Mouse (Mus musculus): ENCODE results near the gene Serpinb6b. TPM values are rescaled to one million over a fixed set of nuclear protein-coding genes. Genes with fewer than 3 reads are reported as not detected.

Serpinb6b gene
- total and polyA plus RNA-seq, 2 experiments from 2014 or later, result 2.8 to 4.7 TPM

- H3K4me3 ChIP-seq (ENCODE audit: low read length), result no peak overlapping the region
- no peak for DNase-seq (ENCODE audit: low spot score)
- ATAC-seq, result no peak
- H3K4me1 ChIP-seq (ENCODE audit: insufficient read depth, low read length), result no peaks in the 10 kb centered on the region
- no peaks in the 10 kb centered on the region for H3K9me3 ChIP-seq (ENCODE audit: low read length)
- 75% methylated on average over 5 of the region's 5 CpGs for WGBS
- no peak for TF ChIP-seq CTCF (IDR thresholded peaks at IDR 0.05; ENCODE audit: low read depth)
- H3K27ac ChIP-seq, result no peak overlapping the region
- no peak overlapping the region for H3K9ac ChIP-seq (replicated peaks; ENCODE audit: low read length)
- H3K4me2 ChIP-seq (ENCODE audit: low read depth, low read length), result no peak overlapping the region
- H3K36me3 ChIP-seq (ENCODE audit: insufficient read depth, low read length), result no peaks in the 10 kb centered on the region
- H3K27me3 ChIP-seq (ENCODE audit: insufficient read depth, low read length), result no peaks in the 10 kb centered on the region
Observed at GRCm38 (mm10) chr13:32966116-32966515, 1.1 kb downstream of the Serpinb6b start.

- Histone ChIP-seq H3K27ac (no peak overlapping the region), H3K9me3 (ENCODE audit: low read length) (no peaks in the 10 kb centered on the region), H3K27me3 (ENCODE audit: insufficient read depth, low read length) (no peaks in the 10 kb centered on the region), H3K4me2 (ENCODE audit: low read depth, low read length) (no peak overlapping the region), H3K4me3 (ENCODE audit: low read length) (no peak overlapping the region), H3K9ac (replicated peaks; ENCODE audit: low read length) (no peak overlapping the region), H3K4me1 (ENCODE audit: insufficient read depth, low read length) (no peaks in the 10 kb centered on the region), H3K36me3 (ENCODE audit: insufficient read depth, low read length) (no peaks in the 10 kb centered on the region)
- DNase-seq (ENCODE audit: low spot score) (no peak), ATAC-seq (no peak)
- no peak for TF ChIP-seq CTCF (IDR thresholded peaks at IDR 0.05; ENCODE audit: low read depth)
Observed at GRCm38 (mm10) chr13:32967233-32967632, 2.2 kb downstream of the Serpinb6b start.

GRCm38 (mm10) chr13:32968353-32968984 lies 3.5 kb downstream of the Serpinb6b start:
- no peak overlapping the region for H3K4me2 ChIP-seq (ENCODE audit: low read depth, low read length)
- no peaks in the 10 kb centered on the region for H3K4me1 ChIP-seq (ENCODE audit: insufficient read depth, low read length)
- no peak overlapping the region for H3K4me3 ChIP-seq (ENCODE audit: low read length)
- ATAC-seq (no peak), DNase-seq (ENCODE audit: low spot score) (no peak)
- no peak overlapping the region for H3K9ac ChIP-seq (replicated peaks; ENCODE audit: low read length)
- H3K9me3 ChIP-seq (ENCODE audit: low read length), result no peaks in the 10 kb centered on the region
- H3K27ac ChIP-seq, result no peak overlapping the region
- H3K27me3 ChIP-seq (ENCODE audit: insufficient read depth, low read length), result no peaks in the 10 kb centered on the region
- WGBS, result 79% methylated on average over 5 of the region's 5 CpGs
- no peaks in the 10 kb centered on the region for H3K36me3 ChIP-seq (ENCODE audit: insufficient read depth, low read length)
- no peak for TF ChIP-seq CTCF (IDR thresholded peaks at IDR 0.05; ENCODE audit: low read depth)

GRCm38 (mm10) chr13:32968996-32969640 lies 4.1 kb downstream of the Serpinb6b start:
- no peaks in the 10 kb centered on the region for H3K9me3 ChIP-seq (ENCODE audit: low read length)
- H3K27ac ChIP-seq, result no peak overlapping the region
- no peaks in the 10 kb centered on the region for H3K4me1 ChIP-seq (ENCODE audit: insufficient read depth, low read length)
- WGBS, result 84% methylated on average over 4 of the region's 4 CpGs
- no peak for ATAC-seq
- H3K36me3 ChIP-seq (ENCODE audit: insufficient read depth, low read length), result no peaks in the 10 kb centered on the region
- no peak for DNase-seq (ENCODE audit: low spot score)
- H3K4me2 ChIP-seq (ENCODE audit: low read depth, low read length), result no peak overlapping the region
- no peak overlapping the region for H3K9ac ChIP-seq (replicated peaks; ENCODE audit: low read length)
- no peaks in the 10 kb centered on the region for H3K27me3 ChIP-seq (ENCODE audit: insufficient read depth, low read length)
- no peak for TF ChIP-seq CTCF (IDR thresholded peaks at IDR 0.05; ENCODE audit: low read depth)
- H3K4me3 ChIP-seq (ENCODE audit: low read length), result no peak overlapping the region

- H3K36me3 ChIP-seq (ENCODE audit: insufficient read depth, low read length), result no peaks in the 10 kb centered on the region
- no peak overlapping the region for H3K4me3 ChIP-seq (ENCODE audit: low read length)
- no peaks in the 10 kb centered on the region for H3K9me3 ChIP-seq (ENCODE audit: low read length)
- no peak overlapping the region for H3K9ac ChIP-seq (replicated peaks; ENCODE audit: low read length)
- no peaks in the 10 kb centered on the region for H3K27me3 ChIP-seq (ENCODE audit: insufficient read depth, low read length)
- no peak for ATAC-seq
- no peak for TF ChIP-seq CTCF (IDR thresholded peaks at IDR 0.05; ENCODE audit: low read depth)
- no peaks in the 10 kb centered on the region for H3K4me1 ChIP-seq (ENCODE audit: insufficient read depth, low read length)
- H3K27ac ChIP-seq, result no peak overlapping the region
- no peak for DNase-seq (ENCODE audit: low spot score)
- no peak overlapping the region for H3K4me2 ChIP-seq (ENCODE audit: low read depth, low read length)
- WGBS, result 88% methylated on average over 1 of the region's 1 CpGs
Observed at GRCm38 (mm10) chr13:32969641-32970040, 4.6 kb downstream of the Serpinb6b start.

GRCm38 (mm10) chr13:32970776-32971175 lies 5.8 kb downstream of the Serpinb6b start:
- no peak overlapping the region for H3K4me2 ChIP-seq (ENCODE audit: low read depth, low read length)
- H3K4me3 ChIP-seq (ENCODE audit: low read length), result no peak overlapping the region
- H3K27ac ChIP-seq, result no peak overlapping the region
- DNase-seq (ENCODE audit: low spot score) (no peak), ATAC-seq (no peak)
- no peaks in the 10 kb centered on the region for H3K27me3 ChIP-seq (ENCODE audit: insufficient read depth, low read length)
- H3K36me3 ChIP-seq (ENCODE audit: insufficient read depth, low read length), result no peaks in the 10 kb centered on the region
- 89% methylated on average over 3 of the region's 3 CpGs for WGBS
- no peaks in the 10 kb centered on the region for H3K9me3 ChIP-seq (ENCODE audit: low read length)
- no peak overlapping the region for H3K9ac ChIP-seq (replicated peaks; ENCODE audit: low read length)
- H3K4me1 ChIP-seq (ENCODE audit: insufficient read depth, low read length), result no peaks in the 10 kb centered on the region
- no peak for TF ChIP-seq CTCF (IDR thresholded peaks at IDR 0.05; ENCODE audit: low read depth)

- Histone ChIP-seq H3K4me1 (ENCODE audit: insufficient read depth, low read length) (no peaks in the 10 kb centered on the region), H3K9ac (replicated peaks; ENCODE audit: low read length) (no peak overlapping the region), H3K4me2 (ENCODE audit: low read depth, low read length) (no peak overlapping the region), H3K27ac (no peak overlapping the region), H3K9me3 (ENCODE audit: low read length) (no peaks in the 10 kb centered on the region), H3K36me3 (ENCODE audit: insufficient read depth, low read length) (no peaks in the 10 kb centered on the region), H3K27me3 (ENCODE audit: insufficient read depth, low read length) (no peaks in the 10 kb centered on the region), H3K4me3 (ENCODE audit: low read length) (no peak overlapping the region)
- no peak for ATAC-seq
- 86% methylated on average over 2 of the region's 2 CpGs for WGBS
- DNase-seq (ENCODE audit: low spot score), result no peak
- TF ChIP-seq CTCF (IDR thresholded peaks at IDR 0.05; ENCODE audit: low read depth), result no peak
Observed at GRCm38 (mm10) chr13:32974268-32974667, 9.3 kb downstream of the Serpinb6b start.

Measured in hindbrain, postnatal 0 days (tissue).